Mouse (Mus musculus): Measurements from ENCODE around the gene Ssu72.
"Not testable (repeated sequence)": the region's sequence is repeated elsewhere in the genome, so short reads cannot be mapped to it uniquely, and the experiment has no call there.

Ssu72 gene

GRCm38 (mm10) chr4:155704721-155705591 is at the start of gene Ssu72:
Gene Ssu72 (plus strand): TSS chr4:155704800.
- ATAC-seq (ENCODE audit: low TSS enrichment) = peak; percentile 79

DNA sequence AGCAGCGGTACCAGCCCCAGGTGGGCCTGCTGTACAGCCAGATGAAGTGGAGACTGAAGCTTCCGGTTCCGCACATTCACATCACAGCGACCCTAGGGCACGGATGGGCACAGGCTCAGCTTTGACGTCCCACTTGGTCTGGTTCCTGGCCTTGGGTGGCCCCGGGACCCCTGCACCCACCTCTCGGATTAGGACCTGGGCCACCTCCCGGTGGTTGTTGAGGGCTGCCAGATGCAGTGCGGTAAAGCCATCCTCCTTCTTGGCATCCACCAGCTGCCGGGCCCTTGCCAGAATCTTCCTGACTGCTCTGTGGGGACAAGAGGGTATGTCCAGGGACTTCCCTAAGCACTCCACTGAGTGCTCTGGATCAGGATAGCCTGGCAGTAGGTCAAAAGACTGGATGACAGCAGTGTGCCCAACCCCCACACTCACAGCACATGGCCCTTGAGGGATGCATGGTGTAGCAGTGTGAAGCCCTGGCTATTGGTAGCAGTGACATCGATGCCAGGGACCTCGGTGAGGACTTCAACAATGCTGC is 48.3 kb upstream of the Ssu72 start:
- no peak for ATAC-seq (ENCODE audit: low TSS enrichment)

GRCm38 (mm10) chr4:155658961-155659360 is 45.6 kb upstream of the Ssu72 start:
- ATAC-seq (ENCODE audit: low TSS enrichment) = no peak

GRCm38 (mm10) chr4:155660641-155661040 is 44.0 kb upstream of the Ssu72 start:
- ATAC-seq (ENCODE audit: low TSS enrichment) = no peak

- no peak for ATAC-seq (ENCODE audit: low TSS enrichment)
These were observed 37.7 kb upstream of the Ssu72 start for GRCm38 (mm10) chr4:155666903-155667302.

DNA sequence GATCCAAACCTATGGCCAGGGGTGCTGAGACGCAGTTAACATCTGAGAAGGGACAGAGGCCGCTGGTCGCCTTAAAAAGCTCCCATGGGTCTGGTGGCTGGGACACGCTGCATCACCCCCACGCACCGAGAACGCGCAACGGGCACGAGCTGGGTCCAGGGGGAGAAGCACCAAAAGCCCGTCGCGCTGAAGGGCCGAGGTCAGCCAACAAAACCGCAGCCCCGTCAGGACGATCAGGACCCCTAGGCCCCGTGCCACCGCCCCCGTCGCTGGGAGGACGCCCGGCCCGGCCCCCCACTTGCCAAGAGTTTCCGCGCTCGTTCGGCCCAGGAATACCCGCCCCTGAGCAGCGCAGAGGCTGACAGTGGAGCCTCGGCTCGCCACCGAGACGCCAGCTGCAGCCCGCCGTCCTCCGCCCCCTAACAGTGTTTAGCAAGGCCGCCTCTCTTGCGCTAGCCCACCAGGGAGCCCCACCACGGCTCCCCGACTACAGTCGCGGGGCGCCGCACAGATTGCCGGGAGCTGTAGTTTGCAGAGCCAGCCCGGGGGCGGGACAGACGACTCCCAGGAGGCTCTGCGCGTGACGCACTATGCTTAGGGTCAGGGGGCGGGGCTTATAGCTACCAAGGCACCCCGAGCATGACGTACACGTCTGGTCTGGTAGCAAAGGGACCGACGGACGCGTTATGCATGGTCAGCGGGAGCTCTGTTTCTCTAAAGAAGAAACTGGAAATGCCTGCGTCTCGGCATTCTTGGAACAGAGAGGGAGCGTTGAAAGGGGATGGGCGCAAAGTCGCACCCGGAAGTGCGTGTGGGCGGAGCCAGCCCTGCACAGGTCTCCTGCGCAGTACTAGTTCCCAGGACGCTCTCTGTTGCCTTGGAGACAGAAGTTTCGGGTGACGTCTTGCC is 35.7 kb upstream of the Ssu72 start, which contains the start of gene Mib2:
Gene Mib2, minus strand, starts transcription at position 510 of the 909 bp plus-strand sequence.
- peak; percentile 98 for ATAC-seq (ENCODE audit: low TSS enrichment)

DNA sequence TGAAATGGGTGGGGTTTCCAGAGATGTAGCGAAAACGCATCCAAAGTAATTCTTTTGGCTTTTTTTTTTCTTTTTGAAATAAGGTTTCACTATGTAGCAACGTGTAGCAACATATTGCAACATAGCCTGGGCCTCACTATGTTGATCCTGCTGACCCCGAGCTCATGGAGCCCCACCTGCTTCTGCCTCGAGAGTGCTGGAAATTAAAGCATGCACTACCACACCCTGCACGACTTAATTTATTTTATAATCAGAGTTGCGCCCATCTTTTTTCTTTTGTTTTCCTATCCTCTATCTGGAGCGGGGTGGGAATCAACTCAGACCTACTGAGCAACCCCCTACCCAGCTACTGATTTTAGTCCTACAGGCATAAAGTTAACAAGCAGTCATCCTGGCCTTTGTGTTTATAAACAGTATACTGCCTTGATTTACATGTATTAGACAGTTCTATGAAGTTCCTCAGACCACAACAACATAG is 35.0 kb upstream of the Ssu72 start:
- peak; percentile 32; the same call in 1 of the 2 replicates for ATAC-seq (ENCODE audit: low TSS enrichment)

GRCm38 (mm10) chr4:155670236-155670635 is 34.4 kb upstream of the Ssu72 start:
- ATAC-seq (ENCODE audit: low TSS enrichment) = not testable (repeated sequence)

GRCm38 (mm10) chr4:155672082-155672481 is 32.5 kb upstream of the Ssu72 start:
- ATAC-seq (ENCODE audit: low TSS enrichment) = no peak

- ATAC-seq (ENCODE audit: low TSS enrichment) = no peak
These were observed 28.6 kb upstream of the Ssu72 start for GRCm38 (mm10) chr4:155675991-155676390.

GRCm38 (mm10) chr4:155683670-155684277 is 20.8 kb upstream of the Ssu72 start:
- ATAC-seq (ENCODE audit: low TSS enrichment) = not testable (repeated sequence)

GRCm38 (mm10) chr4:155687764-155688163 is 16.8 kb upstream of the Ssu72 start:
- ATAC-seq (ENCODE audit: low TSS enrichment) = not testable (repeated sequence)

GRCm38 (mm10) chr4:155690571-155691375 is 13.8 kb upstream of the Ssu72 start:
- no peak for ATAC-seq (ENCODE audit: low TSS enrichment)

DNA sequence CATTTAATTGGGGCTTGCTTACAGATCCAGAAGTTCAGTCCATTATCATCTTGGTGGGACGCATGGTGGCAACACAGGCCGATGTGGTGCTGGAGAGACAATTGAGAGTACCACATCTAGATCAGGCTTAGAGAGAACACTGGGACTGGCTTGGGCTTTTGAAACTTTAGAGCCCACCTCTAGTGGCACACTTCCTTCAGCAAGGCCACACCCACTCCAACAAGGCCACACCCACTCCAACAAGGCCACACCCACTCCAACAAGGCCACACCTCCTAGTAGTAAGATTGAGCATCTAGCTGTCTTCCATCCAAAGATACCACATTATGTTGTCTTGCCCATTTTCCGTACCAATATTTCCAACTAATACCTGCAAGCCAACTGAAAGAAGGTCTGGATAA is 12.2 kb upstream of the Ssu72 start:
- ATAC-seq (ENCODE audit: low TSS enrichment) = no peak

DNA sequence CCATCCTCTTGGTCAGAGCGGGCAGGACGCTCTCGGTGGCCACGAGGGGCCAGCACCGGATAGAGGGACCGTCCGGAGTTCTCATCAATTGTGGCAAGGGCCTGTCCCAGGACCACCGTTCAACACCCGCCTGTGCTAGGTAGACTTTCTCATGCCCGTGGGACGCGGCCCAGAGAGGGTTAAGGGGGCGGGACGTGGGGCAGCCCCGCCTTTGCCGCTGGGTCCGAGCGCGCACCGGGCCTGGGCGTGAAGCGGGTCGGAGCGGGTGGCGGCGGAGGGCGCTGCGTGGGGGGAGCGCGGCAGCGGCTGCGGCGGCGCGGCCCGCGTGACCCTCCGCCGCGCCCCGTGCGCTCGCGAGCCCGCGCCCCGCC is 10.5 kb upstream of the Ssu72 start, which contains the start of gene Fndc10:
Gene Fndc10, plus strand, starts transcription at position 232 of the 371 bp plus-strand sequence.
- peak; percentile 60 for ATAC-seq (ENCODE audit: low TSS enrichment)

GRCm38 (mm10) chr4:155694482-155695401 is 9.9 kb upstream of the Ssu72 start:
- ATAC-seq (ENCODE audit: low TSS enrichment) = peak; percentile 64

- no peak for ATAC-seq (ENCODE audit: low TSS enrichment)
These were observed 9.0 kb upstream of the Ssu72 start for GRCm38 (mm10) chr4:155695531-155696062.

DNA sequence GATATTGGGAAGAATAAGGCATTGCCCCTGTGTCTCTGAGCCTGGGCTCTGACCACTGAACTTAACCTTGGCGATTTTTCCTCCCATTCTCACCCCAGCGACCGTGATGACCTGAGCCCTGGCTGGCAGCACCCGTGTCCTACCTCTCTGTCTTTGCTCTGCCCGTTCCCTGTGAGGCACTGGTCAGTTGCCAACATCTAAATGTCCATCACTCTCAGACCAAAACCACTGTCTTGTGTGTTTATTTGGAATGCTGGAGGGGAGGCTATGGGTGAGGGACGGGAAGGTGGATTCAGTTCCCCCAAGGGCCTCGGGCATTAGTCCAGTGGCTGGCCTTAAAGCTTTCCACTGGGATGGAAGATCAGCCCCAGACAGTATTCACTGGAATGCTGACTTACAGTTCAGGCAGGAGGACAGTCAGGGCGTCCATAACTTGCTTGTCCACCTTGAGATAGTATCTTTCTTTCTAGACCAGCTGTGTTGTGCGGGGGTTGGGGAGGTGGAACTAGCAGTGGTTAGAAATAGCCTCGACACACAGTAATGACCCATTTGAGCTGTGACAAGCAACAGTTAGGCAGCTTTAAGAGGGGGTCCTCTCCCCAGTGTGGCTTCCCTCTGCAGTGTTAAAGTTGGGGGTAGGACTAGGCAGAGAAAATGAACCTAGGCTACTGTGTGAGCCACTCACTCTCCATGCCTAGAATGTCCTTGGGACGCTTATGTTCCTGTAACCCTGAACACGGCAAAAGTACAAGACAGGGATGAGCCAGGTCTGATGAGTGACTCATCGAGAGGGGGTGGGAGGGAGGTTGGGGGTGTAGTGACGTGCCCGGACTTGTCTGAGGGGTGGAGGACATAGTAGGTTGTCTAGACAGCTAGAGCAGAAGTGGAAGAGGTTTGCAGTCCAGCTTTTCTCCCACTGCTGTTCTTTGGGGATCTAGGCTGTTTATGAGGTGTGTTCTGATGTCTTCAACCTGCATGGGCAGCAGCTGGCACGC is 8.0 kb upstream of the Ssu72 start:
- ATAC-seq (ENCODE audit: low TSS enrichment) = peak; percentile 32; the same call in 1 of the 2 replicates

Data from frontal cortex, adult (tissue).